Mouse (Mus musculus) monocyte, adult 5-6 weeks (primary cell): ENCODE measurements around the gene Tra2a. TPM values are rescaled to one million over a fixed set of nuclear protein-coding genes. Genes with fewer than 3 reads are reported as not detected.
"Not testable (repeated sequence)": the region's sequence is repeated elsewhere in the genome, so short reads cannot be mapped to it uniquely, and the experiment has no call there.

Source experiments
- ATAC-seq: fragments of 153-309, 156-312 bp; replicated peaks from 2 replicates; pipeline ENCODE4 v1.8.0; 2017; ENCODE audit warnings: mild to moderate bottlenecking; ENCODE audit not compliant: low TSS enrichment, insufficient number of reproducible peaks, severe bottlenecking, poor library complexity, low FRiP score
- total RNA-seq: library from RNA; stranded (forward); fragments of 200-1000, 200-491, 200-594 nt; gene quantifications from 3 replicates; pipeline ENCODE4 v1.2.3, GENCODE M21; 2017

Gene Tra2a
- total RNA-seq: 185 to 235 TPM (median 209 TPM) in 3 replicates

DNA sequence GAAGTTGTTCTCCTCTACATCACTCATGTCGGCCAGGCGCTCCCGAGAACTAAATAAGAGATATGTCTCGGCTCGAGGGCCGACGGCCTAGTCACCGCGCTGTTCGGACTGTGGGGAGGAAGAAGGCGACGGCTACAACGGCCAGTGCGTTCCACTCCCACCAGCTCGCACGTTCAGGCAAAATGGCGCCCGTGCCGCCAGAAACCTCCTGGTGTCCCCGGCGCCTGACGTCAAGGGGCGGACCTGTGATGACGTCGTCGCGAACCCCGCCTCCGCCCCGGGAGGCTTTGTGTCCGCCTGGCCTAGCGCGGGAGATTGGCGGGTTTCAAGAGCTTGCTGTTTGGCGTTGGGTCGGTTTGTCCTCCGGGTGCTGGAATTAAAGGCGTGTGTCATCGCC lies at the start of gene Tra2a:
TSS of gene Tra2a (minus strand) at position 187 of the 397 bp plus-strand sequence.
- peak; percentile 97 for ATAC-seq

DNA sequence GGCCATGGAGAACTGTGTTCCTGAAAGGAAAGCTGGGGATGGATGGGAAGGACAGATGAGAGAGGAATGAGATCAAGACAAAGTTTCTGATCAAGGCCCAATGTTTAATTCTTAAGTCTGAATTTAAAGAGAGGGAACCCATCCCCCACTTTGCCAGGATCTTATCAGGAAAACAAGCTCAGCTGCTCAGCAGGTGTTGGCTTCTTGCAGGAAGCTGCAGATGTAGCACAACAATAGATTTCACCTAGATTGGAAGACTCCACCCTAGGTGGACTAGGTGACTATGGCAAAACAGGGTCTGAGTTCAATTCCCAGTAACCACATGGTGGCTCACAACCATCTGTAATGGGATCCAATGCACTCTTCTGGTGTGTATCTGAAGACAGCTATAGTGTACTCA lies 34.5 kb upstream of the Tra2a start:
- ATAC-seq: no peak

DNA sequence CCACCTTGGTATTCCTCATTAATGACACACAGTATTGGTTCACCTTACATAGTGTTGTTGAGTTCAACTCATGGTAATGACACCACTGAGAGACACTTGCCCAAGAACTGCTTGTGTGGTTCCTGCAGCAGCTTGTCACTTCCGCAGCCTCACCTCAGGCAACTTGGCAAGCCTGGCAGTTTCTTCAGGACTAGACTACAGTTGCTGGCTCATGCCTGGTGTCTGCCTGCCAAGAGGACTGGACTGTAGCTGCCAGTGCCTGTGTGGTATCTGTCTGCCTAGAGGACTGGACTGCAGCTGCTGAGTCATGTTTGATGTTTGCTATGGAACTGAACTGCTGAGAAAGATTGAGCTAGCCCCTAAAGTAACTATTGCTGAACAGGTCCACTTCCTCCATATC lies 18.3 kb upstream of the Tra2a start:
- ATAC-seq: no peak

DNA sequence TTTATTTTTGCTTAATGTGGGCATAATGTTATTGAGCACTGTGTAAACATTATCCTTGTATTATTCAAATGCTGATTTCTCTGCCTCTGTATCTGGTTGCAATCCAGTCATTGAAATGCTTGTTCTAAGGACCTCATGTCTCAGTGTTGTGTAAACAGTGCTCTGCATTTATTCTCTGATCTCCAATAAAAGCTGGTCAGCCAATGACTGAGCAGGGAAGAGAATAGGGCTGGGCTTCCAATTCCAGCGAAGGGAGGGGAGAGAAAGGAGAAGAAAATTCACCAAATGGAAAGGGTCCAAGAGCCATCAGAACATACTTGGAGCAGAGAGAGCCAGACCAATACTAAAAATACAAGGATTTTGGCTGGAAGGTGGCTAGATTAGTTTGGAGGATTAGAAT lies 17.1 kb upstream of the Tra2a start:
- no peak for ATAC-seq

DNA sequence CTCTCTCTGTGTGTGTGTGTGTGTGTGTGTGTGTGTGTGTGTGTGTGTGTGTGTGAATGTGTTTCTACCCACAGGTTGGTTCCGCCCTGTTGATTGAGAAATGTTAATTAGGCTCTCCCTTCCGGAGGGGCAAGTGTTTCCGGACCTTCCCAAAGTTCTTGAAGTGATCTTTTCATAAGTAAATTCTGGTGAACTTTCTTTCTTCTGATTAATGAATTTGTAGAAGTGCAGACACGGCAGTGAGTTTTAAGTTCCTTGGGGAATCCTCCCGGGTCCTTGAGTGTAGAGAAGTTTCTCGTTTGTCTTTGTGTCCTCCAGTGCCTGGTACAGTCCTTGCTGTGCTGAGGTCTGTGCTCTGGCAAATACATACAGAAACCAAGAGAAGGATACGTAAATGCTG lies 11.5 kb upstream of the Tra2a start:
- ATAC-seq: no peak

DNA sequence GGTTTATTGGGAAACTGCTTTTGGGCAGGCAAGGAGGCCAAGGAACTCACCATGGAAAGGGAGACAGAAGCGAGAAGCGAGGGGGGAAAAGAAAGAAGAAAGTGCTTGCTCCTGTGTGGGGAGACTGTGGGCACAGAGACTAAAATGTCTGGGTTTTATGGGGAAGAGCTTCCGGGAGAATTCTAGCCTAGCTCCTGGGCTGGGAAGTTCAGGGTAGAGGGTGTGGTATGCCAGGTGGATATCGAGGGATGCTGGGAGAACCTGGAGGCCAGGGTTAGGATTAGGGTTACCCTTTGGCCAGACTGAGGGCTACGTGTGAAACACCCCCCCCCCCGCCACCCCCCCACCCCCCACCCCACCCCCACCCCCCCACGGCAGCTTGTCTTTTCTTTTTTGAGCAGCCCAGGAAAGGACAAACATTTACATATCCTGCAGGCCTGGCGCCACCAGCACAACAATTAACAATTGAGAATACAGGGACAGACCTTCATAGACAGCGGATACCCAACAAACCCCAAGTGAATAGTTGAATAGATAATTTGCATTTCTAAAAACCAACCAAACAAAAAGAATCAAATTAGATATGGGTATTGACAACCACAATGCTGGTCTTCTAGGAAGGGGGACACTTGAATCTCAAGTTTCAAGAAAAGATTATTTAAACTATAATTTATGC lies 10.7 kb upstream of the Tra2a start:
- no peak for ATAC-seq

DNA sequence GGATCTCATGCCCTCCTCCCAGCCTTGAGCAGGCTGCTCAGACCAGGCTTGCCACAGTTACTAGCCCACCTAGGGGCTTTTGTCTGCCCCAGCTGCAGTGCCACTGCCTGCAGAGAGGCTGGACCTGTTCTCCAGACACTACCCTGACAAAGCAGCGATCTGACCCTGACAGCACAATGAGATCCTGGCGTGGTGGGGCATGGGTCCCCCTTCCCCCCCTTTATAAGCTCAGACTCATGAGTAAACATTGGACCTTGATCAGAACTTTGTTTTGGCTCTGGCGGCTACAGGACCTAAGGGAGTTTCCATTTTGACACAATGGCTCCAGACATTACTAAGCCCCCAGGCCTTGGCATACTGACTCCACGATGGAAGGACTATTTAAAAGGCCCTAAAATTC lies 10.1 kb upstream of the Tra2a start:
- no peak for ATAC-seq

DNA sequence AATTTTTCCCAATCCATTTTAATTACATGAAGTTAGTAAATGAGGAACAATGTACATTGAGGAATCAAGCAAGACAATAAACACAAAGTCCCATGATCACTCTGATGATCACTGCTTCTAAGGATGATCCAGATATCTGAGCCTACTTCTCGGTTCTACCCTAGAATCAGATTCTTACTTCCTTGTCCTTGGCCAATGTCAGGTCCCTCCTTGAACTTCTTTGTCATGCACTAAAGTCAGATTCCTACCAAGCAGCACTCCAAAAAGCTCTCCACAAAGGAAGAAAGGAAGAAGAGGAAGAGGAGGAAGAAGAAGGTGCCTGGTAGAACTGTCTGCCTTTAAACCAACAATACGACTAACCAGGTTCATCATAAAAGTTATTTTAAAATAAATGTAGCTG lies 9.0 kb upstream of the Tra2a start:
- no peak for ATAC-seq

DNA sequence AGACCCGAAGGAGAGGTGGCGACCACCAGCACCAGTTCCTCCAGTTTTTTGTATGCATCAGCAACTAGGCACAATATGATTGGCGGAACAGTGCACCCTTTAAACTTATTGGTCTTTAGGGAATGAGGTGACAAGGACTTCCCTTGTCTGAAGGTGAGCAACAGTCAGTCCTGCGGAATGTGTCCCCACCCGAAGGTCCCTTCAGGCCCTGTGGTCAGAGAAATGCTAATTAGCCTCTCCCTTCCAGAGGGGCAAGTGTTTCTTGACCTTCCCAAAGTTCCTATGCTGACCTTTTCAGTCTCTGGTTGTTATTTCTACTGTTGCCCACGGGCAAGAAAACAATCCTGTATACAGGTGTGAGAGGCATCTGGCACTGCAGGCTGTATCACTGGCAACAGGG lies 8.0 kb upstream of the Tra2a start:
- no peak for ATAC-seq

DNA sequence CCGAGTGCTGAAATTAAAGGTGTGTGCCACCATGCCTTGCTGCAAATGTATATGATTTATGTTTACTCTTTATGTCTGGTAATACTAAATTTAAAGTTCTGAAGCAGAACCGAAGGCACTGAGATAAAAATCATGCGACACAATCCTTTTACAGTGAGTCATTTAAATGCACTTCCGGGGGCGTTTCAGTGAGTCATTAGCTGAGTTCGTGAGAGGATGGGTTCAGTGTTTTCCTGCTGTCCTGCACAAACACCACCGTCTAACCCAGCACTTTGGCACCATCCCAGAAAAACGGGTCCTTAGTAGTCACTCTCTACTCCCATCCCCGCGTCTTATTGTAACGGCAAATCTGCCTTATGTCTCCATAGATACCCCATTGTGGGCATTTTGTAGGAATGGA lies 6.1 kb upstream of the Tra2a start:
- ATAC-seq: no peak

DNA sequence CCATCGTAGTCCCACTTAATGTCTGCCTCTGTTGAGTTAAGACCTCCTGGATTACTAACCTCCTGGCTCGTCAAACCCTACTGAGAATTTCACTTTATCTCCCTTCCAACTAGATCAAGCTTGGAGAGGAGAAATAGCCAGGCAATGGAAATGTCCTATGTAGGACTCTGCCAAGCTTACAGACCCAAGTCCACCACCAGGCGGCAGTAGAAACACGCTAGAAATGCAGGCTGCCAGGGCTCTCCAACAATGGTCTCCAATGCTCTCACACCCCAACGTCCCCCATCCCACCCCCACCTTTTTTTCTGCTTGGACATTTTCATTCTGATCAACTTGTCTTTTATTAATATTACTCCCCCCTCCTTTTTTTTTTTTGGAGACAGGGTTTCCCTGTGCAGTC lies 5.4 kb upstream of the Tra2a start:
- peak; percentile 66; the same call in 1 of the 2 replicates for ATAC-seq

DNA sequence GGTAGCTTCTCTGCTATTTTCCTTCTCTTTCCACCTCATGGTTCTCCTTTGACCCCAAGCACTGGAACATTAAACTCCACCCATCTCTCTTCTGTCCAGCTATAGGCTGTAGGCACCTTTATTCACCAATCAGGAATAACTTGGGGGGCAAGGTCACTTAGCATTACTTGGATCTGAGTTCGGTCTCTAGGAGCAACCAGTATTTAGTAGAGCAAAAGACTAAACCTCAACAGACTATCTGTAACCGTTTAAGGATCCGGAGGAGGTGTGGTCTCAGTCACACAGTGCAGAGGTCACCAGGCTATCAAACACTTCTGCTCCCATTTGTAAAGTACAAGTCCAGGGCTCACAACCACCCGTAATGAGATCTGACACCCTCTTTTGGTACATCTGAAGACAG lies 3.9 kb upstream of the Tra2a start:
- ATAC-seq: no peak

DNA sequence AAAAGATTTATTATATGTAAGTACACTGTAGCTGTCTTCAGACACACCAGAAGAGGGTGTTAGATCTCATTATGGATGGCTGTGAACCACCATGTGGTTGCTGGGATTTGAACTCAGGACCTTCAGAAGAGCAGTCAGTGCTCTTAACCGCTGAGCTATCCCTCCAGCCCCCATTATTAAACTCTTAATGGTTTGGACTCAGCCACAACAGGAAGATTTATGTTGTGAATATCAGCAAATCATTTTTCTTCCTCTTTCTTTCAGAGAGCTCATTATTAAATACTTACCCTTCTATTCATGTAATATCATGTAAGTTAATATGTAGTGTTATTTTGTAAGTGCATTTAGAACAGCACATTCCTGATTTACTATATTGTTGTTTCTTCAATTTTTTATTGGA lies 1.4 kb upstream of the Tra2a start:
- not testable (repeated sequence) for ATAC-seq

DNA sequence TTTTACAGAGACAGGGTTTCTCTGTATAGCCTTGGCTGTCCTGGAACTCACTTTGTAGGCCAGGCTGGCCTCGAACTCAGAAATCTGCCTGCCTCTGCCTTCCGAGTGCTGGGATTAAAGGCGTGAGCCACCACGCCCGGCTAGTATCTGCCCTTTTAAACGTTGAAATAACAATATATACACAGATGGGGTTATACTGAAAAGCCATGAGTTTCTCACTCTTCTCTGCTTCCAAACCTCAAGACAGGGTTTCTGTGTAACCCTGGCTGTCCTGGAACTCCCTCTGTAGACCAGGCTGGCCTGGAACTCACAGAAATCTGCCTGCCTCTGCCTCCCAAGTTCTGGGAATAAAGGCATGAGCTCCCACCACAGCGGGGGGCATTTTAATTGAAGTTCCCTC lies 613 bp upstream of the Tra2a start:
- ATAC-seq: not testable (repeated sequence)

DNA sequence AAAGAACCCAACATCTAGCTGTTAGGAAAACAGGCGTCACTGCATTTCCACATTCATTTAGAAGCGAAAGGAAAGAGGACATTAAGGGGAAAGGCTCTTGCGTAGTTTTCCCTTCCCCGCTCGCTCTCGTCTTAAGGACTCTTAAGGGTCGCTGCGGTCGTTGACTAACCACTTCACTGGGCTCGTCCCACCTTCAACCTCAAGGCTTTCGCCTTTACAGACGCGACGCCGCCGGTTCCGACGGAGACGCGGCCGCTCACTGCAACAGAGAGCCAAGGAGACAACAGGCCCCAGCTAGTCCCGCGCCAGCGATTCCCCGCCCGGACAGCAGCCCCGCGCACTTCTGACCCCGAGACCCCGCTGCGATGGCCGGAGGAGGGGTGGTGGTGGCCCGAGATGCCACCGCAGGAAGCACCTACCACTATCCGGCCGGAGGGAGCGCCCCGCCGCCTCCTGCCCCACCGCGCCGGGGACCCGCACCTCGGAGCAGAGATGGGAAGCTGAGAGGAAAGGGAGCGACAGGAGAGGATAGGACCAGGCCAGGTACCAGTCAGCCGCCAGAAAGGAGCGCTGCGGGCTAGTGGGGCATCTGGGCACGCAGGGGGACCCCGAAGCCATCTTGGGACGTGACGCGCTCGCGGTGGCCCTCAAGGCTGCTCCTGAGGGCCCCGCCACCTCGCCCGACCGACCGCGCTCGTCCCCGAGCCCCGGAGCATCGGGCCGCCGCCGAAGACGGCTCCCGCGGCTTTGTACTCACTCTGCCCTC lies 569 bp downstream of the Tra2a start:
- ATAC-seq: peak; percentile 34; the same call in 1 of the 2 replicates

DNA sequence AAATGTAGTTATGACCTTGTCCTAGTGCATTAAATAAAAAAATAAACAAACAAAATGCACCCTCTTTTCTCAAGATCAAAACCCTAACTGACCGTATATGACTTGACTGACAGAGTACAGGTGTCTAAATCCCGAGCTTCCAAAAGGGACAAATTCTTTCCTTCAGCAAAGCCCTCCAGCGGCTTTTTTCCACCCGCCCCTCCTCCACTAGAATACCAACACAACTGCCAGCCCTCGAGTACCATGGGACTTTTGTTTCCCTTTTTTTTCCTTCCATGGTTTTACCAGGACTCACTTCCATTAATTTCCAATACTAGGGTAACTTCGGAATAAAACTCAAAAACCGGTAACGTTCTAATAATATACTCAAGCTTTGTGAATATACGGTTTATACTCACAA lies 1.4 kb downstream of the Tra2a start:
- ATAC-seq: no peak

DNA sequence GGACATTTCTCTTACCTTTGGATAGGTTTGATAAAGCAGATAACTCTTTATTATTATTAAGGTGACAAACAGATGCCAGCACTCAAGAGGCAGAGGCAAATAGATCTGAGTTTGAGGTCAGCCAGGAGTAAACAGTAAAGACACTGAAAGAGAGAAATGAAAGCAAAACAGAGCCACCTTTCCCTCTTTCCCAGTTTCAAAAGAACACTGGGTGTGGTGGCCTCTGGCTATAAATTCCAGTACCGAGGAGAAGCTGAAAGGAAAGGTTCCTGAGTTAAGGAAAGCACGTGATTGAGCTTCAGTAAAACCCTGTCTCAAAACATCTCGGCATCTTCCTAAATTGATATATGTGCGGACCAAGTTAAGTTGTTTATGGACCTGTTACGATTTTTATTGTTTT lies 4.1 kb downstream of the Tra2a start:
- no peak for ATAC-seq

DNA sequence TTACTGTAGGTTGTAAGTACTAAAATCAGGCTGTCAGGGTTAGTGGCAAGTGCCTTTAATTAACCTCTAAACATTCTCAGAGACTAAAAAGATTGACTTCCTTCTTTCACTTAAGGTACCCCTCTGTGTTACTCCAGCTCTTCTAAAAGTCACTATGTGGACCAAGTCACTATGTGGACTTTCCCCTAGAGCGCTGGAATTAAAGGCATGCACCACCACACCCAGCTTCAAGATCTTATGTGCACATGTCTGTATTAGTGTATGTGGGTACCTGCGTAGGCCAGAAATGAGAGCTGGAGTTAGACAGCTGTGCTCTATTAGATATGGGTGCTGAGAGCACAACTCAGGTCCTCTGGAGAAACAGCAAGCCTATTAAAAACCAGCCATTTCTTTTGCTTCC lies 6.0 kb downstream of the Tra2a start:
- ATAC-seq: no peak; the same call in 1 of the 2 replicates

DNA sequence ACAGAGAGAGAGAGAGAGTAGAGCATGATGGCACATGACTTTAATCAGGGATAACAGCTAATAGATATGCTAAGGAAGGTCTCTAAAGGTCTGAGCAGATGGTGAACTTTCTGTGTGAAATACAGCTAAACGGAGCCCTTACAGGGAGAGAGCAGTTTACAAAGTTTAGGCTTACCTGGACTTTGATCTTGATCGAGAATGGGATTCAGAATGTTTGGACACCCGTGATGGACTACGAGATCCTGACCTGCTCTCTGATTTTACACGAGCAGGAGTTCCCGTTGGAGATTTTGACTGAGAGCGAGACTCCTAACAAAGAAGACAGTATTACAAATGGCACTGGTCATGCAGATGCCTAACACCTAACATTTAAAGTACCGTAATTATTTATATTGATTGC lies 11.6 kb downstream of the Tra2a start:
- ATAC-seq: no peak

DNA sequence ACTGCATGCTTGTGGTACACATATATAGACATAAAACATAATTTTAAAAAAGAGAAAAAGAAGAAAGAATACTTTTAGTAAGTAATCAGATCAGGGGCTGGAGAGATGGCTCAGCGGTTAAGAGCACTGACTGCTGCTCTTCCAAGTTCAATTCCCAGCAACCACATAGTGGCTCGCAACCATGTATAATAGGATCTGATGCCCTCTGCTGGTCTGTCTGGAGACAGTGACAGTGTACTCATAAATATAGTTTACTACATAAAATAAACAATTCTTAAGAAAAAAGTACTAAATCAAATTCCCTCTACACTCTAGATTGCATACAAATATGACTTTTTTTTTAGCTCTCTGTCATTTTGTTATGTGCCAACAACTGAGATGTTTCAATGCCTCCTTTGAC lies 12.6 kb downstream of the Tra2a start:
- no peak for ATAC-seq
